Mouse (Mus musculus) heart, postnatal 14 days (tissue): ENCODE results near the gene Slc44a5. TPM values are rescaled to one million over a fixed set of nuclear protein-coding genes. Genes with fewer than 3 reads are reported as not detected.
"Not testable (repeated sequence)": the region's sequence is repeated elsewhere in the genome, so short reads cannot be mapped to it uniquely, and the experiment has no call there.

Source experiments
- DNase-seq, 2 experiments: peaks; one replicate each; pipeline ENCODE4 v3.0.0; 2021 to 2022
- intact Hi-C: fragments of 180-260 bp; cut with DNase I; formaldehyde crosslinking; loops from one replicate; pipeline ENCODE4 v1.15.1; 2025
- total RNA-seq, 2 experiments: library from RNA; stranded (reverse); gene quantifications; 2 replicates each; pipeline ENCODE4 v1.2.3; 2021

The Slc44a5 gene
- total RNA-seq, 2 experiments from 2014 or later, result 0.22 to 0.31 TPM

DNA sequence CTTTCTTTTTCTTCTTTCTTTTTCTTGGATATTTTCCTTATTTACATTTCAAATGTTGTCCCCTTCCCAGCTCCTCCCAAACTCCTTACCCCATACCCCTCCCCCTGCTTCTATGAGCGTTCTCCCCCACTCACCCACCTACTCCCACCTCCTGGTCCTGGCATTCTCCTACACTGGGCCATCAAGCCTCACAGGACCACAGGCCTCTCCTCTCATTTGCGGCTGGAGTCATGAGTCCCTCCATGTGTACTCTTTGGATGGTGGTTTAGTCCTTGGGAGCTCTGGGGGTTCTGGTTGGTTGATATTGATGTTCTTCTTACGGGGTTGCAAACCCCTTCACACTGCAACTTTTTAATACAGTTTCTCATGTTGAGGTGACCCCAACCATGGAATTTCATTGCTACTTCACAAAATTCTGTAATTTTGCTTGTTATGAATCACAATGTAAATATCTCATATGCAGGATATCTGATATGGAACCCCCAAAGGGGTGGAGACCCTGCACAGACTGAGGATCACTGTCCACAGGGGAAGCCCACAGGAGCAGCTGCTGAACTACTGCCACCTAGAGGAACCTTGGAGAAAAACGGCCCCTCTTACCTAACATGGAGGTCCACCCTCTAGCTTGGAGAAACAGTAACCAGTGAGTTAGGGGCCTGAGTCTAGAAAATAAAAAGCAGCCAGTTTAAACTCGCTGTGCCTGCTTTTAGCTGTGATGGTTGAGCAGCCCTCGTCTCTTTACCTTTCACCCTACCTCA, 11.4 kb upstream of the Slc44a5 start:
- DNase-seq, result no peak
- intact Hi-C loops, result no loop called here

DNA sequence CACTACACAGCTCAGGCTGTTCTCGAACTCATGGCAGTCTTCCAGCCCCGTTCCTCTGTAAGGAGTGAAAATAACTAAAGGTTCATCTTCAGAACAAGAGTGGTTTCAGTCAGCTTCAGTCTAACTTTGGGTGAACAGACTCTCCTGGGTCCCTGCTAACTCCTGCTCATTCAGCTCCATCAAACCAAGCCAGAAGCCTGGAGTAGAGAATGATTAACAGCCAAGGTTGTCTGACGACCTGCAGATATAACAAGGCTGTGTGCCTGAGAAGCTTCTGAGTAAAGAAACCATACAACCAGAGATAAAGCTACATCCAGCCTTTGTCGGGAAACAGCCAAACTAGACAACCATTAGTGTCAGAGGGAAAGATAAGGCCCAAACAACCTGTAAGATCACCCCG, 5.8 kb upstream of the Slc44a5 start:
- intact Hi-C loops, result no loop called here

DNA sequence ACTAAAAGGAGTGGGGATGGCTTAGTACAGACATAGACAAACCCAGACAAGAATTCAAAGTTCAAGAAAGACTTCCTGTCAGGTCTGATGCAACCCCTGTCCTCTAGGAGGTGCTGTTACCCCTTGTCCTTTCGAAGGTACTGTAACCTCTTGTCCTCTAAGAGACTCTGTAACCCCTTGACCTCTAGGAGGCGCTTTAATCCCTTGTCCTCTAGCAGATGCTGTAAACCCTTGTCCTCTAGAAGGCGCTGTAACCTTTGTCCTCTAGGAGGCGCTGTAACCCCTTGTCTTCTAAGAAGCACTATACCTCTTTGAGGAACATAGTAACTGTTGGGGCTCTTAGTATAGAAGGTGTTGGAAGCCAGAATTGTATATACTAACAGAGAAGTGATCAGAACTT, 4.7 kb upstream of the Slc44a5 start:
- peak in 1 of 2 experiments; percentile 23 for DNase-seq
- intact Hi-C loops, result no loop called here

More for the DNA sequence above, 5.8 kb upstream of the Slc44a5 start:
- DNase-seq, result no peak

DNA sequence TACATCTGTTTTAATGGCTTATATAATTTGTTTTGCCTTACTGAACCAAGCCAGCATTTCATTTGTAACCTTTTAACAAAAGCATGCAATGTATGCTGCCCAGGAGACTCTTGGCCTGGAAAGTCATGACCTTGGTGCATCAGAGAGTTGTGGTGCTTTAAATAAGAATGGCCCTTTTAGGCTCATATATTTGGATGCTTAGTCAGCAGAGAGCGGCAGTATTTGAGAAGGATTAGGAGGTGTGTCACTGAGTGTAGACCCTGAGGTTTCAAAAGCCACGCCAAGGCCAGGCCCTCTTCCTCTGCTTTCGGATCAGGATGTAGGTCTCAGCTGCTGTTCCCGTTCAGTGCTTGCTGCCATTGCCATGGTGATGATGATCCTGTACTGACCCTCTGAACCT, 3.8 kb upstream of the Slc44a5 start:
- DNase-seq, result no peak
- intact Hi-C loops, result no loop called here

DNA sequence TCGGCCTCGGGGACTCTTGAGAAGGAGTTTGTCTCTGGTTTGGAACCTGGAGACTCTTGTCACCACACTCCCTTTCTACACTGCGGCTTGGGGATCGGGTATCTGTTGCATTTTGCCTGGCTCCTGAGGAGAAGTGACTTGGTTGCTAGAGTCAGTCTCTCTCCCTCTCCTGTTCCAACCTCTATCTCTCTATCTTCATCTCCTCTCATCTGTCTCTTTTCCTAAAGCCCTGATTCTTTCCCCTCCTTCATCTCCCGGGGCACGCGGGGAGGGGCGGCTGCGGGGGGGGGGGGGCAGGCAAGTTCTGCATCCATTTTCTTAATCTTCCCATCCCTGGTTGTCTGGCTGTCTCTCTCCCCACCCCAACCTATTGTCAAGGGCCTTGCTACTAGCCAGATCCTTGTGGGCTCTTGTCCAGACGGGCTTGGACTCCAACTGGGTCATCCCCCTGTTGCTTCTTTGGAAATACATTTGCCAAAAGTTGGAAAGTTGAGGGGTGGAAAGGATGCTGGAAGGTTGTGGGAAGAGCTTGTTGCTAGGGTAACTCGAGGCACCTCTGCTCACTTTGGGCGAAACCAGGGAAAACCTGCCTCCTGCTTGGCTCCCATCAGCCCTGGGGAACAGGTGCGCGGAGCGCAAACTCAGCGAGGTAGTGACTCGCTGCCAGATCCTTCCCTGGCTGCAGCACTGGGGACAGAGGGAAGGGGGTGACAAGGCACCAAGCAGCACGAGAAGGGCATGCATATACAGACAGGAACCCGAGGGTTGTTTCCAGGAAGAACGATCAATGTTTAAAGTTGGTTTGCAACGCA, 919 bp downstream of the Slc44a5 start:
- intact Hi-C loops, result no loop called here
- DNase-seq, result no peak

DNA sequence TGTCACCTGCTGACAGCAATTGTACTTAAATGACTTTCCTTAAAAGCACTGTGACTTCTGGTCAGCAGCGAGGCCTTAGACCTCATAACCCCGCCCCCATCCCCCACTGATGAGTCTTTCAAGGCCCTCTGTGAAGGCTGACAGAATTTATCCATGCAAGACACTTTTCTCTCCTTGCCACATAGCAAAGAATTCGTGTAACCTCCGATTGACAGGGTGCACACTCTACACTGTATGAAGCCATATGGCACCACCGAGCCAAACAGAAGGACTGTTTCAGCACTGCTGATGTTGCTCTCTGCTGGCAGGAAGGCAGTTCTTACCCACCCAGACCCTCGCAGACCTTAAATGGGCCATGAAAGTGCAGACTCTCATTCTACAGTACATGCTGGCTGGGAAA, 1.8 kb downstream of the Slc44a5 start:
- intact Hi-C loops, result no loop called here
- DNase-seq, result no peak

DNA sequence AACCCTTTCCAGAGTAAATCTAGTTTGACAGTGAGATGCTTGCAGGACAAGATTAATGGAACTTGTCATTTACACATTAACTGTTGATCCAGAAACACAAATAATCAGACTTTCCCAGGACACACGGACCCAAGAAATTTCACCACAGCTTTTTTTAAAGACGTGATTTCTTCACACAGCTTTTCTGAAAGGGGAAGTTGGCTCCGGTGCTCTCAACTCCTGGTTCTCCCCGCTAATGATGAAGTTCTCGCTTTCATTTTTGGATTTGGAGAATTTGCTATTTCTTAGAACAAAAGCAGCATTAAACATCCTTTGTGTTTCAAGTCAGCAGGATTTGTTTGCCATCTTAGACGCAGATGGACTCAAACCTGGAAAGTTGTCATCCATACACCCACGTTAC, 2.6 kb downstream of the Slc44a5 start:
- no peak for DNase-seq
- intact Hi-C loops, result no loop called here

DNA sequence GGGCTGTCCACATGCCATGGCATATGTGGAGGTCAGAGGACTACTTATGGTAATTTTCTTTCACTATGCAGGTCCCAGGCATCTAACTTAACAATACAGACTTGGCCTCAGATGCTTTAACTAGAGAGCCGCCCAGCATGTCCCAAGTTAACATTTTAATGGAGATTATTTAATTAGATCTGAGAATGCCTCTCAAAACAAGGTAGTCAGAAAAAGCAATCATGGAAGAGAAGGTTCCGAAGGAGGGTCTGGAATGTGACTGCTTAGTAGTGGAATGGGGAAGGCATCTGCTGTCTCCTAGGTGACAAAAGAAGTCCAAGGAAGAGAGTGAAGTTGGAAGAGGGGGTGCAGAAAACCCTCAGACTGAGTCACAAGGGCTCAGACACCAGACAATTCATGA, 7.4 kb downstream of the Slc44a5 start:
- no peak for DNase-seq
- intact Hi-C loops, result no loop called here

DNA sequence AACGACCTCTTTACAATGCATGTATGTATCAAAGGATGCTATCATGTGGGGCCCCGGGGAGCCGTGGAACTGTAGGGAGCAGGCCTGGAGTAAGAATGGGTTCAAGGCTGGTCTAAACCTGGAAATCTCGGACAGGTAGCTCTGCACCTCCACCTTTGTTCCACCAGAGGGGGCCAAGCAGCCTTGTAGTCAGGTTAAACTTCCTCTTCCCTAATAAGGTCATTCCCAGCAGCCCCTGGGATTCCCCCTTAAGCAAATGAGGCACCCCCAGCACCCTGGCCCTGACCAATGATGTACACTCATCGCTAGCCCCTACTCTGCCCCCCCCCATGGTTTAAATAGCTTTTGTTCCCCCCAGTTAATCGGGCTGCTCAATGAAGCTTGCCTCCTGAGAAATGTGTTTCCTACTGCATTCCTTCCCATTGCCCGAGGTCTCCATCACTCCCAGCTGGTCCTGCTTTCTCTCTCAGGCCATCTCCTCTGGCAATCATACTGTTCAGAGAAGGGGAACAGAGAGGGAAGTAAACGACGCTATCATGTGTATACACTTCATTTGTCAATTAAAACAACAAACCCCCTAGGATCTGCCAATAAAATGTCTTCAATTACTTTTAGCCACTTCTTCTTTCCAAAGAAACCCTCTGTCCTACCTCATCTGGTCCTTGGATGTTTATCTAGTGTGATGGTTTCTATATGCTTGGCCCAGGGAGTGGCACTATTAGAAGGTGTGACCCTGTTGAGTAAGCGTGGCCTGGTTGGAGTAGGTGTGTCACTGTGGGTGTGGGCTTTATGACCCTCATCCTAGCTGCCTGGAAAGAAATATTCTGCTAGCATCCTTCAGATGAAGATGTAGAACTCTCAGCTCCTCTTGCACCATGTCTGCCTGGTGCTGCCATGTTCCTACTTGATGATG, 11.4 kb downstream of the Slc44a5 start:
- intact Hi-C loops, result loop anchor here (2.0 kb wide), 1 partner anchor 242 kb away; no protein-coding TSS in a partner anchor
- DNase-seq, result peak in 1 of 2 experiments; percentile 19

DNA sequence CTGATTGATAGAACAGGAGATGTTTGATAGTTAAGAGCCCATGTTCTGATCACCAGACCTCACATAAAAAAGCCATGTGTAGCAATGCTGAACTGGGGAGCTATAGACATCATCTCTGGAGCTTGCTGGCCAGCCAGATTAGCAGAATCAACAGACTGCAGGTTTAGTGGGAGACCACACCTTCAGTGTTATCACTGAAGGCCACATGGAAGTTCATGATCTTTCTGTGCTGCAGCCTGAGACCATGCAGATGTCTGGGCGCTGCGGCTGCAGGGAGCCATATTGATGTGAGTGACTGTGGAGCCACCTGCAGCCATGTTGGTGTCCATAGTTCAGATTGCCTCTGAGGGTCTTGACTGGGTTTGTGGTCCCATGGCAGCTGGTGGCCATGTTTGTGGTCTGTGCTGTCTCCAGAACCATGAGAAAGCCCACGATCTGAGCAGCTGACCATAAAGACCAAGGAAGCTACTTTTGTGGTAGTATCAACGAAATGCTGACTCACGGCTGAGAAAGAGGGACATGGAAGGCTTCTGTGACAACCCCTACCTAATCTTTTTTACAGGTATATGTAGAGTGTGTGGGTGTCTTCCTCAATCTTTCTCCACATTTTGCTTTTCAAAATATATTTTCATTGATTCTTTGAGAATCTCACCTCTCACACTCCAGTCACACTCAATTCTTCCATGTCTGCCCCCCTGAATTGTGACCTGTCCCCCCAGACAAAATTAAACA, 26.7 kb downstream of the Slc44a5 start:
- intact Hi-C loops, result no loop called here
- DNase-seq, result no peak

DNA sequence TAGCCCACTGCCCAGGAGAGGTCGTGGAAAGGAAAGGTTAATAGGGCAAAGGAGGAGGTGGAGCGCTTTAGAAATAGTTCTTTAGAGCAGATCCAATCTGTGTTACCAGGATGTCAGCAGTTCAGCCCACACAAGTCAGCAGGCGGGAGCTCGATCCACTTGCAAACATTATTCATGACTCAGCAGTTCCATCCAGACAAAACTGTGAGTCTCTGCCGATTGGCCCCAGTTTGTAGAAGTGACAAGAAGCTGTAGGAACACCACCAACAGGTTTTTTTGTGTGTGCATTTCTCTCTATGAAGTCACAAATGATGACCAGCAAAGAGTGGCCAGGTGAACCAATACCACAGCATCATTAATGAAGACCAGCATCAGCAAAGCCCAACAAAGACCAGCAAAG, 28.1 kb downstream of the Slc44a5 start:
- intact Hi-C loops, result no loop called here
- DNase-seq, result no peak

DNA sequence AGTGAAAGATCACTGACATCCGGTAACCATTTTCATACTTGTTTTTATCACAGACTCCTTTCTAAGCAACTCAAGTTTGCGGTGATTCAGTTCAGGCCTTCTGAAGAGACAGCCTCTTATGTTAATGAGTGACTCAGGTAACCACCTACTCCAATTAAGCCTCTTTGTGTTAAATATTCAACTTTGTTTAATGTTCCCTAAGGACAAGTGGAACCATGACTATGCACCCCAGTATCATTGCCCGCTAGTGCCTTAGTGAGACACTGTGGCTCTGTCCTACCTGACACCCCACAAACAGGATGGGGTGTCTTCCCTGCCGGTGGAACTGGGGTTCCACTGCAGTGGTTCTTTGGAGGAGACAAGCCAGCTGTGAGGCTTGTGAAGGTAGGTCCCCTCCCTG, 73.6 kb downstream of the Slc44a5 start:
- intact Hi-C loops, result no loop called here
- no peak for DNase-seq

DNA sequence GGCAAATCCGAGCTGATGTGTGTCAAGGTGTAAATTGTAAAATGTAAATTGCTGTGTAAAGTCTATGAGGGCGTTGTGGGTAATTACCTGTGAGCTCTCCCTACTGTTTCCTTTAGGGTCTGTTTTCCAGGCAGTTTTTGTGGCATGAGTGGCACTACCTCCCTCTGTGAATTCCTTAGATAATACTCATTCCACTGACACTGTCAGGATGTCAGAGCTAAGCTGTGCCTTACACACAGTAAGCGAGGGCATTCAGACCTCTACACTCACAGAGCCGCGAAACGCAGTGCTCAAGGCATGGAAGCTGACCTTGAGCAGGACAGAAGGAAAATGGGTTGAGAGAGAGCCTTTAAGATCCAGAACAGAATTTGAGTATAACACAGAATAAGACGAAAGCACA, 80.1 kb downstream of the Slc44a5 start:
- intact Hi-C loops, result no loop called here
- no peak for DNase-seq

DNA sequence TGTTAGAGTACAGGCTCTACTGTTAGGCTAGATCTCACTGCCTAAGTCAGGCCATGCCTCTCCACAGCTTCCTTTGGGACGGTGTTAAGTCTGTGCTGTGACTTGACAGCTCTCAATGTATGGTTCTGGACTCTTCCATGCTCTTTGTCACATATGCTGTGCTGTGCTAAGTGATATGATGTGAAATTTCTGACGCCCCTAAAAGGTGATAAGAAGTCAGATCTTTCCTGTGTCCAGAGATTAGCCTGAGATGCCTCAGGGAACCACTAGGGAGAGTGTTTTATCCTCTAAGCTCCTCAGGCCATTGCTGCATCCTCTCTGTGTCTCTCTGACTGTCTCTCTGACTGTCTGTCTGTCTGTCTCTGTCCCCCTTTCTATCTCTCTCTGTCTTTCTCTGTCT, 84.2 kb downstream of the Slc44a5 start:
- intact Hi-C loops, result no loop called here

DNA sequence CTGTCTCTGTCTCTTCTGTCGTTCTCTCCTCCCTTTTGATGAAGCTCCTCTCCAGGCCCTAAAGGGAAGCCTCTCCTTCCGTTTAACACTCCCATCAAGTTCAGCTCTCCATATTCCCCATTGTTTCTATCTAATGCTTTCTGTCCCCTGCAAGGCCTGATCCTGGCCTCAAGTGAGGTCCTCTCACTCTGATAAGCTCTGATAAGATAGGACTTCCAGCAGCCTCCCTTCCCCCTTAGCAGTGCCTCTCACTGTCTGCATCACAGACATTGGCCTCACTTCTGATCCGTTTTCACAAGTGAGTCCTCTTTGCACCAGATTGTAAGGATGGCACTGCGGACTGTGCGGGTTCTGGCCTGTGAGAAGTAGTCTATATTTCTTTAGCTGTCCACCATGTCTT, 85.0 kb downstream of the Slc44a5 start:
- intact Hi-C loops, result no loop called here
- no peak for DNase-seq

More for the DNA sequence above, 84.2 kb downstream of the Slc44a5 start:
- DNase-seq, result no peak

DNA sequence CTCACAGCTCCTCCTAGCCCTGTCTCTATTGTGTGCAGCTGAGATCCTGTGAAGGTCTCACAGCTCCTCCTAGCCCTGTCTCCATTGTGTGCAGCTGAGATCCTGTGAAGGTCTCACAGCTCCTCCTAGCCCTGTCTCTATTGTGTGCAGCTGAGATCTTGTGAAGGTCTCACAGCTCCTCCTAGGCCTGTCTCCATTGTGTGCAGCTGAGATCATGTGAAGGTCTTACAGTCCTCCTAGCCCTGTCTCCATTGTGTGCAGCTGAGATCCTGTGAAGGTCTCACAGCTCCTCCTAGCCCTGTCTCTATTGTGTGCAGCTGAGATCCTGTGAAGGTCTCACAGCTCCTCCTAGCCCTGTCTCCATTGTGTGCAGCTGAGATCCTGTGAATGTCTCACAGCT, 98.8 kb downstream of the Slc44a5 start:
- intact Hi-C loops, DNase-seq: not testable (repeated sequence)

DNA sequence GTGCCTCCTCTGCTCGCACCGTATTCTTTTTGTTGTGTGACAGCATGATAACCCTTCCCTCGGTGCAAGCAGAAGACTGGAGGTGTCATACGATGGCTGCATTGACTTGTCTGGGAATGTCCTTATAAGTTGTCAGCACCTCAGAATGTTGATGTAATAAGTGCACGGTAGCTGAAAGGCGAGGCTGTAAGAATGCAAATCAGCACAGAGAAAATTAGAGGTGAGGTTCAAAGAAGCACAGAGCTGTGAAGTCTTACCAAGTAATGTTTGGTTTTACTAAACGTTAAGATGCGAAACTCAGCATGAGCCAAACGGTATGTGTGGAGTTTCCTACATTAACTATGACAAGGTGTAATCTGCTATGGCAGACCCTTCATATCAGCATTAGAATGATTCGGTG, 102.5 kb downstream of the Slc44a5 start:
- intact Hi-C loops, result no loop called here
- no peak for DNase-seq

DNA sequence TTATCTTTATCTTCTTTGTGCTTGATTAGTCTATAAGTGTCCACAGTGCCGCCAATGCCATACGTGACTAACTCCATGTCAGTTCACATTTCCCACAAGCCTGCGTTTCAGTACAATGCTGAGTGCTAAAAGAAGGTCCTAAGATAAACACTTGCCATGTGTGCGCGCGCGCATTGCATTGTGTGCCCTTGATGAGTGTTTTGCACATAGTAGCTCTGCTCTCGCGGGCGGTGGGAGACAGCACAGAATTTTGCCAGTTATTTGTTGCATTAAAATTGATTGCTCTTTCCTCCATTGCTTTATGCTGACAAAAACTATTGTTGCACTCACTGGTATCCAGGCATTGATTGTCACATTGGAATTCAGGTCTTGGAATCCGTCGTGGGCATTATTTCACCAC, 108.5 kb downstream of the Slc44a5 start:
- no peak for DNase-seq
- intact Hi-C loops, result no loop called here

DNA sequence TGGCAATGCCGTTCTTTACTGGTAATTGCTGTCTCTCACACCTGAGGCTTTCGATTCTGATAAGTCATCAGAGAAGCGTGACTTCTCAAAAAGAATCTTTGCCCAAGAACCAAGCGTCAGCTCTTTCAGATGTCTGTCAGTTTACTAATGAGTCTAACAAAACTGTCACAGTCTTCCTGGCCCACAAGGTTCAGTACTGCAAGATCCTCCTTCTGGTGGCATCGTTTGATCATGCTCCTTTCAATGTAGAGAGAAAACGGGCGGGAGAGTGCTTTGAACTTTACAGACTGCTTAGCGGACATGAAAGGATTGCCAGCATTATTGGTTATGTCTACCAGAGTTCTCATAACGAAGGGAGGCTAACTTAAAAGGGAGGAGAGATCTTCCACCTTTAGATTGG, 109.0 kb downstream of the Slc44a5 start:
- intact Hi-C loops, result no loop called here
- DNase-seq, result no peak

DNA sequence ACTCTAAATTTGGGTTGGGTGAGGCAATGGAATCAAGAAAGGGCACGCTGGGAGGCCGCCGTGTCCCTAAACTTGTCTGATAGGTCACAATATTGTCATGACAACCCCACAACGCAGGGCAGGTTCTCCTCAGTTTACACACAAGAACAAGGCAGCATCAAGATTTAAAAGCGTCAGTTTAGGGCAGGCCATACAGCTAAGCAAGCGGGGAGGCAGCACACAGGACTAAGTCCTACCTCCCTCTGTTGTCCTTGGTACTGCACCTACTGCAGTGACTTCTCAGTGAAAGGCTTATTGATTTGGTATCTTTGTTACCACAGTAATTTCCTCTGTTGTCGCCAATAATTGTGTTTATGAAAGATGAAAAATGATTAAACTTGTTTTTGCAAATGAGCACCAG, 109.7 kb downstream of the Slc44a5 start:
- intact Hi-C loops, result no loop called here
- DNase-seq, result no peak
